Mouse (Mus musculus): Measurements from ENCODE around the gene Dynlt1a.
"Not testable (repeated sequence)": the region's sequence is repeated elsewhere in the genome, so short reads cannot be mapped to it uniquely, and the experiment has no call there.

DNA sequence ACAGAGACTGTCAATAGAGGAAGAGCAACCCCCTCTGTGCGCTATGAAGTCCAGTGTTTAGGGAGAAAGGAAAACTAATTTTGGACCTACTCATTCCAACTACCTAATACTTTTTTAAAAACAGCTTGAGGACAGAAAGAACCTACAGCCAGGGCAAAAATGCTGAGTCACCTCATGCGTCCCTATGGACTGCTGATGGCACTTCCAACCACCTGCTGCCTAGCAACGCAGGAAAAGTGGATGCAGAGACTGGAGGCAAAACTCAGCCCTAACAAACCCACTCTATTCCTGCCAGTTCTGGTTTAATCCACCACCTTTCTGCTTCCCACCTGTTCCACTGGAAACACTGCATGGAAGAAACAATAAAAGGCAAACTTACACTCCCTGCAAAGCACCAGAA, 4.5 kb downstream of the Dynlt1a start:
- TF ChIP-seq CTCF (IDR thresholded peaks at IDR 0.05; ENCODE audit: extremely low read depth, insufficient read length, insufficient replicate concordance, low read depth, low read length); POLR2A (IDR thresholded peaks at IDR 0.05; ENCODE audit: low read depth, low read length): not testable (repeated sequence)

Measured in small intestine, adult 2 months (tissue).